Mouse (Mus musculus) cerebellum, adult (tissue): ENCODE measurements at regions not wholly inside any gene's neighbourhood (a gene's known extent, or its start where the extent isn't known, plus 50 kb on each side); places are given as distances from the start of the nearest gene placed in this dataset.

ENCODE experiments used
- ATAC-seq: cut with Nextera tagmentation; 2 replicates; pipeline ENCODE4 v1.9.2; 2017; ENCODE audit warnings: mild to moderate bottlenecking, moderate library complexity, mixed read lengths; ENCODE audit not compliant: insufficient number of reproducible peaks, low FRiP score, low TSS enrichment

- peak; percentile 91 for ATAC-seq
These were observed 407.4 kb upstream of the Lmcd1 start for GRCm38 (mm10) chr6:111866101-111866598.

GRCm38 (mm10) chr6:111882557-111882956, 391.0 kb upstream of the Lmcd1 start:
- ATAC-seq = no peak

- ATAC-seq = no peak
These were observed 389.6 kb upstream of the Lmcd1 start for GRCm38 (mm10) chr6:111883946-111884345.

DNA sequence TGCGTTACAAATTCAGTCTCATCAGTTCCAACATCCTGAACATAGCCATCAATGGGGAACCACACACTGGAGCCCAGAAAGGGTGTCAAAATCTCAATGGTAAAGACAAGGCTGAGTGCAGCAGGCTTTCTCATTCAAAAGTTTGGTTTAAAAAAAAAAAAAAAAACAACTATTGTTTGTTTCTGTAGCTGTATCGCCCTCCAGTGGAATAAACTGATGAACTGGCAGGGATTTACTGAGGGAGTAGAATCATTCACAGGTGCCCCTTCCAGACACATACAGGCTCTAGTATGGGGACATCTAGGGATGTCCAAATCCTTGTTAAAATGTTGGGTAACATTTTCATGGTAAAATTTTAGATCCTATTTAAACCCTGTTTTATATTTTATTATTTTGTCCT, 361.6 kb upstream of the Lmcd1 start:
- no peak for ATAC-seq

DNA sequence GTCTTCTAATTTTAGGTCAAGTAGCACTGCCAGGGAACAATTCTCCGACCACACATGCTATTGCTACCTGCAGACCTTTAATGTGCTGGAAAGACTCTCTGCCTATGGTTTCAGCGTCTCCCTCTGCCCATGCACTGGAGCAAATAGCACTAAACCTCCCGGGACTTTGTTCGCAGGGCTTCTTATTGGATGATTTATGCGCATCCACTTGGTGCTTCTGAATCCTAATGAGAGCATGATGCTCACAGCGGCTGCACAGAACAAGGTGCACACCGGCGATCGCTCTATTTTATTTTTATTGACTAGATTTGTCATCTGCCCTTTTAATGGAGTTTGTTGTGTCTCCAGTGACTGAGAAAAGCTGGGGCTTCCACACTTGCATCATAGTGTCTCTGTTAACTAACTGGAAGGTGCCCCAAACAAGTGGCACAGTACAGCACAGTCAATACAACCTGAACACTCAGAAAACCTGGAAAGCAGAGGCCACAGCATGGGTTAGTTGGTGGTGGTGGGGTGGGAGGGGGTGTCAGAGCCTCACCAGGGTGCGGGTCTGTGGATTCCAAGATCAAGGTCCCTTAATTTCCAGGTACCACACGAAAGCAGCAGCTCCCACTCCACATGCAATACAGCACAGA, 359.7 kb upstream of the Lmcd1 start:
- ATAC-seq = no peak

DNA sequence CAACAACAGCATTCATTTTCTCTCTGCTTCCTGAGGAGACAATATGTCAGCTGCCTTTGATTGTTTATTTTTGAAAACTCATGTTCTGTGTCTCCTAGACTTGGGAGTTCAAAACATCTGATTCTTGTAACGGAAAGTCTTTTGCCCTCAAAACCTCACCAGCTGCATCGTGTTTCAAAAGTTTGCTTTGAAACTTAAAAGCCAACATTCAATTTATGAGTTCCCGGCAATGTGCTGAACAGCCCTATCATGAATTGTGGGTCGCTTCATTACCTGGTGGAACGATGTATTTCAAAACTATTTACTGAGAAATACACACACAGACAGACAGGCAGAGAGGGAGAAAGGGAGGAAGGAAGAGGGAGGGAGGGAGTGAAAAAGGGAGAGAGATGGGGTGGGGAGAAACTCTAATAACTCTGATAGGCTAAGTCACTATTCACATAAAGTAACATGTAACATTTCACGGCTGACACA, 356.3 kb upstream of the Lmcd1 start:
- no peak for ATAC-seq

GRCm38 (mm10) chr6:111917868-111918597, 355.5 kb upstream of the Lmcd1 start:
- ATAC-seq = no peak

GRCm38 (mm10) chr6:111932596-111932995, 341.0 kb upstream of the Lmcd1 start:
- ATAC-seq = no peak

- ATAC-seq = no peak
These were observed 319.2 kb upstream of the Lmcd1 start for GRCm38 (mm10) chr6:111954401-111954800.

- no peak for ATAC-seq
These were observed 307.8 kb upstream of the Lmcd1 start for GRCm38 (mm10) chr6:111965766-111966165.

- ATAC-seq = no peak
These were observed 288.1 kb upstream of the Lmcd1 start for GRCm38 (mm10) chr6:111985452-111985851.

- no peak for ATAC-seq
These were observed 277.7 kb upstream of the Lmcd1 start for GRCm38 (mm10) chr6:111995823-111996222.

DNA sequence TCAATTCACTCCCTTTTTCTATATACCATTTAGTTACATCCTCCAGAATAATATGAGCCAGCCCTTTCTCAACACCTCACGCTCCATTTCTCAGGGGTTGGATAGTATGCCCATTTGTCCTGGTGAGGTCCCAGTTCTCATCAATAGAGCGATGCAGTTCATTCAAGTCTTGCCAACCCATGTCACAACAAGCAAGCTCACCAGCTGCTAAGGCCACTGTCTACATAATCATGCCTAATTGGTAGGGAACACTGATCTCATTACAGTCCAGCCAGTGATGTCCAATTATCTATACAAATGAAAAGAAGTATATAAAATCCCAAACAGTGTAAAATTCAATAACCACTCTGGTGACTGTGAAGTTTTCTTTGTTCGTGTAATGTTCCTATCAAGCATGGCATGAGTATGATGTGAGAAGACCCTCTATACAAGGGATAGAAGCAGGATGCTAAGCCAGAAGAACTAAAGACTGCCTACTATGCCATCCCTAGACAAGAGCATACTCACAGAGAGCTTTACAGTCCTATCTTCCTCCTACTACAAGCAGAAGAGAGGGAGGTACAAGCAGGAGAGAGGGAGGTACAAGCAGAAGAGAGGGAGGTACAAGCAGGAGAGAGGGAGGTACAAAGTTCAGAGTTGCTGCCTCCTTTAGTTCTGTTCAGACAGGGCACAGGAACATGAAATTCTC, 269.6 kb upstream of the Lmcd1 start:
- ATAC-seq = no peak

DNA sequence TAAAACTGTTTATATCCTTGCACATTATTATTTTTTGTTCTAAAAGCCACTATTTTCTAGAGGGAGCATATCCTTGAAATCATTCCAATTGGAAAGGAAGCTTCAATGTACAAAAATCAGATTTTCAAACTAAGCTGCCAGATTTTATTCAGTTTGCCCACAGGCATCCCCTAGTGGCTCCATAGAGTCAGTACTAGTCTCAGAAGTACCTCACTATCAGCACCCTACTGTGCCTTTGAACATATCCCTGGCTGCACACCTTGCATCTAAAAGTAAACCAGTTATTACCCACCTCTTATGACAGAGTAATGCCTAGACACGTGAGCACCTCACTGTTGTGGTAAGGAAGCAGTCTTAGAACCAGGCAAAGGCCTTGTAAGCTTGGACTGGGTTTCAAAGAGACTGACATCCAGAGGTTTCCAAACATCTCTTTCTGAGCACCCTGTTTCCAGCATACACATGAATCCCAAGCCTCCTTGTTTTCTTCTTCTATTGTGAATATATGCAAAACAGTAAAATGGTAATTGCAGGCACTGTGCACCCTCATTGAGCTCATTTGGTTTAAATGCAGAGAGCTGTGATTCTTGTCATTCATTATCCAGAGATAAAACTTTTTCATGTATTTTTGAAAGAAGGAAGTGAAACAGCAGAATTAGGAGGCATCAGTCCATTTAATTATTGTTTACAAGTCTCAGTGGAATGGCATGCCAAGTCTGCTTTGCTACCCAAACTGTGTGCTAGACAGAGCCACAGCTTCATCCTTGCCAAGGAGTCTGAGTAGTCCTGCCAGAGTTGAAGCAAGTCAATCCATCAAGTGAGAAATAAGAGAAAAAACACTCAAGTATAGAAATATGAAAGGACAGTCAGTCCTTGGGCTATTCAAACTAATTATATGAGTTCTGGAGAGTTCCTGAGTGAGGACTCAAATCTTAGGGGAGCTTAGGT, 247.0 kb upstream of the Lmcd1 start:
- ATAC-seq = no peak

DNA sequence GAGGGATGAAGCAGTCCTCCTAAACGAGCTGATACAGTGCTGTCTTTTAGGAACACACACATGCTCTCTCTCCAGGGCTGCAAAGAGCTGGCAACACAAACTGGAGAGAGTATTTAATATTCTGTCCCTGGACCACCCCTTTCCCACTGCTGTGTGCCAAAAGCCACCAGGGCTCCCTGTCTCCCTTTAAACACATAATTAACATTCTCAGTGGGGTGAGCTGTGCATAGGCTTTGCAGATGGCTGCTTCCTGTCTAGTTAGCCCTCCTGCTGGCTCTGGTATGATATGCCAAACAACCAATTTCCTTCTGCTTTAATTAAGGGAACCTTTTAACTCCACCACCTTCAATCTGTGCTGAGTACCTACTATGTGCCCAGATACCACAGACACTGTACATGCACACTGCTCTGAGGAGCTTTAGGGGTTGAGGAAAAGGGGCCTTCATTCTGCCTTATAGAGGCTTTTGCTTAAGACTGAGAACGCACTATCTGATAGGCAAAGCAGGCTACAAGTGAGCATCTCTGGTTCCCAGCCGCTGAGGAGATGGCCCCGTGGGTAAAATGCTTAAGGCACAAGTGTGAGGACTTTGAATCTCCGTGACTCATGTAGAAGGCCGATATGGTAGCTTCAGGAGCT, 222.9 kb upstream of the Lmcd1 start:
- no peak; the same call in 1 of the 2 replicates for ATAC-seq

DNA sequence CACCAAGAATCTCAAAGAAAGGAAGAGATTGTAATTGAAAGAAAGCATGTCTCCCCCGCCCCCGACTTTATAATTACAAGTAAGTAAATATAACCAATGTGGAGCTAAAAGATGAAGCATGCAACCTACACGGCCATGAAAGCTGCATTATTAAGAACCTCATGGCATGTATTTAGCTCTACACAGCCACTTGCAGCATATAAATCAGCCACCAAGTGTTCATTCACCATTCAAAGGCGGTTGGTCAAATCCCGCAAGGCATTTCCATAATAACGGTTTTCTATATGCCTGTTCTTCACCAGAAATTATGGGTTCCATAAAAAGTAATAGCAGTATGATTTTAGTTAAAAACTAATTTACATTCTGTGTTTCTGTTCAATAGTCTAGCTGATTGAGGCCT, 221.4 kb upstream of the Lmcd1 start:
- no peak for ATAC-seq

- no peak for ATAC-seq
These were observed 215.7 kb upstream of the Lmcd1 start for GRCm38 (mm10) chr6:112057895-112058294.

DNA sequence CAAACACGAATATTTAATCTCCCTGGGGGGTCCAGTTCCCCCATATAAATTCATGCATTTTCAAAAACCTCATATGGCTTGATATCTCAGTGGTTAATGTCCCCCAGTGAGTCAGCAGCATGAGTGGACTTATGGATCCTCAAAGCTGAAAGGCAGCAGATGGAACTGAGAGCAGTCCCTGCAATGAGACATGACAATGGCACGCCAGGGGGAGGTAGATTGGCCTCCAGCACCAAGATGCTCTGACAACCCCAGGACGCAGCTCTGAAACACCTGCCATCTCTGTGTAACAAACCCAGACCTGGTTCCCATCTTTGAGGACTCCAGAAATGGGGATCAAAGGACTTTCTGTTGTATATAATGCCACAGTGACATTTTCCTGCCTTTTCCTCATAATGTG, 210.6 kb upstream of the Lmcd1 start:
- no peak for ATAC-seq

GRCm38 (mm10) chr6:112090597-112090996, 183.0 kb upstream of the Lmcd1 start:
- ATAC-seq = no peak
